In the genomic region with DNA sequence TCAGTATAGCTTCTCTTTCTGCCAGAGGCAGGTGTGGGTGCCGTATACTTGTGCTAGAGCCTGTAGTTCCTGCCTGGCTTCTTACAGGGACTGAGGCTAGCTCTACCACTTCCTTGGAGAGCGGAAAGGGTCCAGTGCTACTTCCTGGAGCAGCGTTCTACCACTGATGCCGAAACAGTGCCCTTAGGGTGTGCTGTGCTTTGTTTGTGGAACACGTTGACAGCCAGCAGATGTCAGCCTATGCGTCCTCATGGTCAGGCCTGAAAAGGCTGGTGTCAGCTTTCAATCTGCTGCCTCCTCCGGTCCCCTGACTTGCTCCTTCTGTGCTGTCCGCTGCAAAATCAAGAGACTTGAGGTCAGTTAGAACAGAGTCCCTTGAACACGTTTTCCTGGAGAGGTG, we compare ENCODE assay signal across 7 mouse cellular contexts. TPM values are rescaled to one million over a fixed set of nuclear protein-coding genes. Genes with fewer than 3 reads are reported as not detected.
DNase-seq lines count a peak whose midpoint lies in the region; ATAC-seq and TF ChIP-seq lines count a peak whose summit lies in the region.

No protein-coding gene starts in this region.

- no peaks in the 10 kb centered on the region for H3K27me3 ChIP-seq in MEL (ENCODE audit: control insufficient read depth in 1 of 2, insufficient read depth in 2 of 2, low read length in 2 of 2)
- no peaks in the 10 kb centered on the region for H3K27me3 ChIP-seq in heart, embryonic 11.5 days (ENCODE audit: control insufficient read depth, insufficient read depth, low read length)
- H3K27me3 ChIP-seq in limb, embryonic 11.5 days (ENCODE audit: control insufficient read depth, insufficient read depth, low read length) = no peaks in the 10 kb centered on the region
- H3K27me3 ChIP-seq in neural tube, embryonic 11.5 days (ENCODE audit: control insufficient read depth, insufficient read depth, low read length) = no peaks in the 10 kb centered on the region

- H3K9ac ChIP-seq in MEL (ENCODE audit: control insufficient read depth, low read depth, low read length, poor library complexity, severe bottlenecking) = no peak overlapping the region
- H3K9ac ChIP-seq in heart, embryonic 11.5 days (ENCODE audit: low read depth, low read length) = peak overlapping the region; percentile 56; the same call in 1 of the 2 replicates
- no peak overlapping the region for H3K9ac ChIP-seq in limb, embryonic 11.5 days (ENCODE audit: low read length)
- H3K9ac ChIP-seq in neural tube, embryonic 11.5 days (ENCODE audit: low read length) = no peak overlapping the region

- 20% methylated on average over 9 of the region's 9 CpGs for WGBS in heart, embryonic 11.5 days (ENCODE audit: insufficient replicate concordance)
- 22% methylated on average over 9 of the region's 9 CpGs for WGBS in limb, embryonic 11.5 days
- 38% methylated on average over 9 of the region's 9 CpGs for WGBS in neural tube, embryonic 11.5 days

- ATAC-seq in heart, embryonic 11.5 days (replicated peaks; ENCODE audit: insufficient number of reproducible peaks, low FRiP score, low TSS enrichment) = no peak; the same call in 1 of the 2 replicates
- ATAC-seq in limb, embryonic 11.5 days (ENCODE audit: insufficient number of reproducible peaks, low FRiP score, low TSS enrichment, low read depth) = peak; percentile 36; the same call in 1 of the 2 replicates
- ATAC-seq in neural tube, embryonic 11.5 days (ENCODE audit: insufficient read depth, low FRiP score, low TSS enrichment) = no peak; the same call in 1 of the 2 replicates
- ATAC-seq in activated CD4-positive, CD25-positive, alpha-beta regulatory T cell, adult 4 months = no peak

- H3K9me3 ChIP-seq in MEL (replicated peaks; ENCODE audit: insufficient read depth, low read length) = no peaks in the 10 kb centered on the region
- no peaks in the 10 kb centered on the region for H3K9me3 ChIP-seq in heart, embryonic 11.5 days (replicated peaks; ENCODE audit: control insufficient read depth, low read length)
- no peaks in the 10 kb centered on the region for H3K9me3 ChIP-seq in limb, embryonic 11.5 days (ENCODE audit: control insufficient read depth, low read length)
- no peaks in the 10 kb centered on the region for H3K9me3 ChIP-seq in neural tube, embryonic 11.5 days (ENCODE audit: control insufficient read depth, low read length)

- H3K4me3 ChIP-seq in MEL (ENCODE audit: control insufficient read depth in 1 of 2, insufficient read depth in 1 of 2, low read depth in 2 of 2, low read length in 2 of 2) = no peak overlapping the region
- no peak overlapping the region for H3K4me3 ChIP-seq in brown adipose tissue, adult 24 weeks (ENCODE audit: insufficient read depth, low read depth, low read length)
- H3K4me3 ChIP-seq in heart, embryonic 11.5 days (ENCODE audit: low read depth, low read length) = no peak overlapping the region
- H3K4me3 ChIP-seq in limb, embryonic 11.5 days (ENCODE audit: low read depth, low read length) = no peak overlapping the region
- H3K4me3 ChIP-seq in neural tube, embryonic 11.5 days (ENCODE audit: low read depth, low read length) = no peak overlapping the region

- no peaks in the 10 kb centered on the region for H3K36me3 ChIP-seq in MEL (ENCODE audit: control insufficient read depth in 1 of 2, insufficient read depth in 2 of 2, low read length in 2 of 2)
- peaks cover 3% of the 10 kb centered on the region for H3K36me3 ChIP-seq in heart, embryonic 11.5 days (ENCODE audit: control insufficient read depth, insufficient read depth, low read length)
- H3K36me3 ChIP-seq in limb, embryonic 11.5 days (ENCODE audit: control insufficient read depth, insufficient read depth, low read length) = peaks cover 11% of the 10 kb centered on the region; the same call in 1 of the 2 replicates
- H3K36me3 ChIP-seq in neural tube, embryonic 11.5 days (ENCODE audit: control insufficient read depth, insufficient read depth, low read length) = no peaks in the 10 kb centered on the region

- no peak overlapping the region for H3K27ac ChIP-seq in MEL (ENCODE audit: control insufficient read depth, low read depth, low read length)
- H3K27ac ChIP-seq in brown adipose tissue, adult 24 weeks (replicated peaks; ENCODE audit: low read depth, low read length) = peak overlapping the region; percentile 84
- H3K27ac ChIP-seq in heart, embryonic 11.5 days (ENCODE audit: low read depth, low read length) = peak overlapping the region; percentile 96
- no peak overlapping the region for H3K27ac ChIP-seq in limb, embryonic 11.5 days (replicated peaks; ENCODE audit: low read depth, low read length)
- no peak overlapping the region for H3K27ac ChIP-seq in neural tube, embryonic 11.5 days (ENCODE audit: low read depth, low read length)

- H3K79me2 ChIP-seq in MEL (ENCODE audit: control insufficient read depth, insufficient read depth, low read length, poor library complexity) = no peaks in the 10 kb centered on the region

- H3K4me1 ChIP-seq in MEL (ENCODE audit: control insufficient read depth in 1 of 2, insufficient read depth in 2 of 2, low read length in 2 of 2) = no peaks in the 10 kb centered on the region
- peaks cover 24% of the 10 kb centered on the region for H3K4me1 ChIP-seq in brown adipose tissue, adult 24 weeks (ENCODE audit: control insufficient read depth, insufficient read depth, insufficient read length, low read length)
- H3K4me1 ChIP-seq in heart, embryonic 11.5 days (ENCODE audit: control insufficient read depth, insufficient read depth, low read length) = peaks cover 71% of the 10 kb centered on the region
- peaks cover 32% of the 10 kb centered on the region for H3K4me1 ChIP-seq in limb, embryonic 11.5 days (ENCODE audit: control insufficient read depth, insufficient read depth, low read length)
- peaks cover 20% of the 10 kb centered on the region for H3K4me1 ChIP-seq in neural tube, embryonic 11.5 days (ENCODE audit: control insufficient read depth, insufficient read depth, low read length)

- no peak for DNase-seq in MEL (ENCODE audit: low read depth, low spot score)
- DNase-seq in limb, embryonic 11.5 days (ENCODE audit: low spot score) = peak; percentile 58
- DNase-seq in neural tube, embryonic 11.5 days (ENCODE audit: low spot score) = peak; percentile 55
- DNase-seq in adrenal gland, postnatal 10 days = no peak

- no peak for TF ChIP-seq EP300 in MEL (IDR thresholded peaks at IDR 0.05; ENCODE audit: low read depth in 1 of 2, low read length in 2 of 2)

- no peak for TF ChIP-seq POLR2A in MEL (IDR thresholded peaks at IDR 0.05; ENCODE audit: control insufficient read depth in 1 of 2, insufficient read depth in 1 of 2, low read depth in 1 of 2, low read length in 2 of 2, poor library complexity in 1 of 2)

- H3K4me2 ChIP-seq in heart, embryonic 11.5 days = no peak overlapping the region; the same call in 1 of the 2 replicates
- H3K4me2 ChIP-seq in limb, embryonic 11.5 days (ENCODE audit: low read depth, severe bottlenecking) = no peak overlapping the region
- no peak overlapping the region for H3K4me2 ChIP-seq in neural tube, embryonic 11.5 days (ENCODE audit: low read depth)

- peak; percentile 3; the same call in 1 of the 2 replicates for TF ChIP-seq RAD21 in MEL (IDR thresholded peaks at IDR 0.05; ENCODE audit: low read depth, low read length)

- TF ChIP-seq CTCF in MEL (IDR thresholded peaks at IDR 0.05 in 2 of 3, conservative IDR thresholded peaks at IDR 0.05 in 1 of 3; ENCODE audit: control insufficient read depth in 1 of 3, insufficient read depth in 1 of 3, low read depth in 2 of 3, low read length in 3 of 3, poor library complexity in 1 of 3, severe bottlenecking in 1 of 3) = no peak; a peak in 1 of 6 replicates

TF ChIP-seq in MEL, 35 proteins besides CTCF, POLR2A, EP300 and RAD21:
- TF ChIP-seq SMC3 (IDR thresholded peaks at IDR 0.05; ENCODE audit: low read depth, low read length) = peak; percentile 11; the same call in 1 of the 2 replicates
- no peak for TF ChIP-seq TCF12 (IDR thresholded peaks at IDR 0.05; ENCODE audit: low read depth, low read length)

RNA-seq across cellular contexts. Expression of a gene that starts 52.2 kb away (rescaled TPM):
- 16.5 and 19.3 TPM in 2 replicates for total RNA-seq in MEL (2012; rRNA removed)
- polyA plus RNA-seq in MEL (2012; ENCODE audit: insufficient read depth in 1 of 2, insufficient read length in 2 of 2, low read depth in 1 of 2, low replicate concordance in 2 of 2, missing spikeins in 1 of 2) = 10 to 100 TPM in 1 of 2 experiments, not detected in 1; 19.5 TPM
- 9.9 and 15.6 TPM in 2 replicates for polyA plus RNA-seq in brown adipose tissue, adult 24 weeks (2012; ENCODE audit: insufficient read depth, insufficient read length, missing spikeins)
- 44.5 and 53.8 TPM in 2 replicates for polyA plus RNA-seq in heart, embryonic 11.5 days (2014; fragmentation: Nextera tagmentation; extraction: Ambion mirVana)
- 32.3 and 33.5 TPM in 2 replicates for polyA plus RNA-seq in limb, embryonic 11.5 days (2014; fragmentation: Nextera tagmentation; extraction: Ambion mirVana)
- 20.2 and 20.5 TPM in 2 replicates for polyA plus RNA-seq in neural tube, embryonic 11.5 days (2014; fragmentation: Nextera tagmentation; extraction: Ambion mirVana)
- total RNA-seq in adrenal gland, postnatal 10 days (2021) = 10 to 100 TPM; 18.2 to 18.5 TPM
- polyA plus RNA-seq in activated CD4-positive, CD25-positive, alpha-beta regulatory T cell, adult 4 months (2017; shearing (Covaris generic)) = 1 to 10 TPM; 3.8 to 4.6 TPM

Comparison
In these comparisons a context has a peak if more than half of its experiments do, and no peak if none do; other contexts are left out.
1. DNase-seq: peak in limb, embryonic 11.5 days (single experiment) and neural tube, embryonic 11.5 days (single experiment); none in MEL (single experiment) and adrenal gland, postnatal 10 days (single experiment).
2. H3K27ac ChIP-seq: peak in brown adipose tissue, adult 24 weeks (single experiment) and heart, embryonic 11.5 days (single experiment); none in MEL (single experiment), limb, embryonic 11.5 days (single experiment) and neural tube, embryonic 11.5 days (single experiment).